Mouse (Mus musculus) megakaryocyte-erythroid progenitor cell, adult 5-6 weeks (primary cell): ENCODE data around the gene Prx. TPM values are rescaled to one million over a fixed set of nuclear protein-coding genes. Genes with fewer than 3 reads are reported as not detected.

Experiments
- ATAC-seq: replicated peaks from 2 replicates; pipeline ENCODE4 v1.8.0; 2016; ENCODE audit warnings: mild to moderate bottlenecking, inconsistent platforms; ENCODE audit not compliant: severe bottlenecking, poor library complexity, low FRiP score, low TSS enrichment
- total RNA-seq, 2 experiments: library from RNA; stranded (forward) in 1 of 2; stranded (reverse) in 1 of 2; fragments of 200-1000, 215-1000 nt in 1 of 2; fragments of >200 nt in 1 of 2; fragmentation: Nextera tagmentation in 1 of 2; gene quantifications; 2 replicates each; pipeline ENCODE4 v1.2.3; 2014 to 2017

The Prx gene
- total RNA-seq, 2 experiments from 2014 or later: 1.3 to 1.9 TPM

DNA sequence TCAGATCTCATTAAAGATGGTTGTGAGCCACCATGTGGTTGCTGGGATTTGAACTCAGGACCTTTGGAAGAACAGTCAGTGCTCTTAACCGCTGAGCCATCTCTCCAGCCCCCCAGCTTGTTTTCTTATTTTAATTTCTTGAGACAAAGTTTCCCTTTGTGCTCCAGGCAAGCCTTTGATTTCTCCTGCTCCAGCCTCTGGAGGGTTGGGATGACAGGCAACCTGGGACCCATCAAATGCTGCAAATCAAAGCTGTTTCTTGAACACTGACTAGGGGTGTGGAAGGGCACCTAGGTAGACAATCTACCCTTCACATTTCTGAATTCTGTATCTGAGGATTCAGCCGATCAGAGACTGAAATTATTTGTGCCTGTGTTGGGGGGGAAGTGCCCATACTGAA lies 11.7 kb downstream of the Prx start:
- ATAC-seq: no peak

DNA sequence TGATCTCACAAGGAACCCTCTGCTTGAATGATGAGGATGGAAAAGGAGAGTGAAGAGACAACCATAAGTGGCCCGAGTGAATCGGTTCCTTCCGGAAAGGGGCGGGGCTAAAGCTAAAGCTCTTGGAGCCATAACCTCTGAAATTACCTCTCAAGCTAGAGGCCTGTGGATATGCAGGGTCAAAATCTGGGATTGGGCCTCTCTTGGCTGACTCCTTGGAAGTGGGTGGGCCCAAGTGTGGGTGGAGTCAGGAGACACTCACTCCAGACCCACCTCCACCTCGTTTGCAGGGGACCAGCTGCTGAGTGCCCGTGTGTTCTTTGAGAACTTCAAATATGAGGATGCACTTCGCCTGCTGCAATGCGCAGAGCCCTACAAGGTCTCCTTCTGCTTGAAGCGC lies 15.8 kb downstream of the Prx start:
- no peak for ATAC-seq

DNA sequence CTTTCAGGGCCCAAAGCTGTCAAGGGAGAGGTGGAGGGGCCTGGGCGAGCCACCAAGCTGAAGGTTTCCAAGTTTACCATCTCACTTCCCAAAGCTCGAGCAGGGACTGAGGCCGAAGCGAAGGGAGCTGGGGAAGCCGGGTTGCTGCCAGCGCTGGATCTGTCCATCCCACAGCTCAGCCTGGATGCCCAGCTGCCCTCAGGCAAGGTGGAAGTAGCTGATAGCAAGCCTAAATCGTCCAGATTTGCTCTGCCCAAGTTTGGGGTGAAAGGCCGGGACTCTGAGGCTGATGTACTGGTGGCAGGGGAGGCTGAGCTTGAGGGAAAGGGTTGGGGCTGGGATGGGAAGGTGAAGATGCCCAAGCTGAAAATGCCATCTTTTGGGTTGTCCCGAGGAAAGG lies 19.2 kb downstream of the Prx start:
- no peak for ATAC-seq

DNA sequence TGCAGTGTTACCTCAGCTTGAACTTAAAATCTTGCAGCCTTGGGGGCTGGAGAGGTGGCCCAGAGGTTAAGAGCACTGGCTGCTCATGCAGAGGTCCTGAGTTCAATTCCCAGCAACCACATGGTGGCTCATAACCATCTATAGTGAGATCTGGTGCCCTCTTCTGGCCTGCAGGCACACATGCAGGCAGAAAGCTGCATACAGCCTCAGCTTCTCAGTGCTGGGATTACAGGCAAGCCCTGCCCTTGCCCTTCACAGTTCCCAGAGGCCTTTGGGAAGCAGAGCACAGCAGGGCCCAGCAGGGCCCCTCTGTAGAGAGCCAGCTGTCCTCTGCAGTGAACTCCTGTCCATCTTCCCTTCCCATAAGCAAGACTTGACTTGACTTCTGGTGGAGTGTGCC lies 21.0 kb downstream of the Prx start:
- no peak for ATAC-seq

DNA sequence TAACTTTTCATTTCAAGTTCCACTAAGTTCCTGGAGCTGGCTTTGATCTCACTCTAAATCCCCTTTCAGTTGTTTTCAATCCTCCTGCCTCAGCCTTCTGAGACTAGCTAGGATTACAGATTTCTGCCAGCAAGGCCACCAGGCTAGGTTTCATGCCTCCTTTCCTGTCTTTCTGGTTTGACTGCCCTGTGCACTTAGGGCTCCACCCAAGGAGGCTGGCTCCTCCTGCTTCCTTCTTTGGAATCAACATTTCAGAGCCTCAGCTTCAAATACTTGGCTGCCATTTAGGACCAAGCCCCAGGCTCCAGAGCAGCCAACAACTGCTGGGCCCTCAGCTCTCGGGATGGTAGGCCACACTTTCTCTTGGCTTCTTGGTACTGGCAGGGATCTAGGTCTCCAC lies 21.5 kb downstream of the Prx start:
- ATAC-seq: no peak

DNA sequence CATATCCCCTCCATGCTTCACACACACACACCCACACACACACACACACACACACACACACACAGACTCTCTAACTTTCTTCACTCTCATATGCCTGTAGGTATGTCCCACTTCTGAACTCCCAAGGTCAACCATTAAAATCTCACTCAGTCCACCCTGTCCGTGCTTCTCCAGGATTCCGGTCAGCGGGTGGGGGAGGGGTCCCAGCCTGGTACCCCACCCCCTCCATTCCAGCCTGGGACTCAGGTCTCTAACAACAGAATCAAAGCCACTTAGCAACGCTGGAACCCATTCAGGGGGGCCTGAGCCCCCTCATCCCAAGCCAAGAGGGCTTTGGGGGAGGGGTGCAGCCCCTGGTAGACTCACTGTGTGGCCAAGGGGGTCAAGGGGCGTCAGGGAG lies 23.8 kb downstream of the Prx start, which contains the start of gene Hipk4:
TSS of gene Hipk4 (plus strand) at position 301 of the 400 bp plus-strand sequence.
- no peak for ATAC-seq

DNA sequence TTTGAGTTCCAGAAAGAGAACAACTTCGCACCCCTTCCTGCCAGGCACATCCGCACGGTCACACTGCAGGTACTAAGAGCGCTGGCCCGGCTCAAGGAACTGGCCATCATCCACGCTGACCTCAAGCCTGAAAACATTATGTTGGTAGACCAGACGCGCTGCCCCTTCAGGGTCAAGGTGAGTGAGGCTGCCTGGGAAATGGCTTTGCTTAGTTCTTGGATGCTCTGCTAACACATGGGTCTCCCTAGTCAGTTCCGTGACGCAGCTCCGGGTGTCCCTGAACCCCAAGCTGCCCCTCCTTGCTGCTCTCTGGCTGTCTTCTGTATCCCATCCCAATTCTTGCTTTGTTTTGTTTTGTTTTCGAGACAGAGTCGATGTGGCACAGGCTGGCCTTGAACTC lies 24.7 kb downstream of the Prx start:
- ATAC-seq: no peak

DNA sequence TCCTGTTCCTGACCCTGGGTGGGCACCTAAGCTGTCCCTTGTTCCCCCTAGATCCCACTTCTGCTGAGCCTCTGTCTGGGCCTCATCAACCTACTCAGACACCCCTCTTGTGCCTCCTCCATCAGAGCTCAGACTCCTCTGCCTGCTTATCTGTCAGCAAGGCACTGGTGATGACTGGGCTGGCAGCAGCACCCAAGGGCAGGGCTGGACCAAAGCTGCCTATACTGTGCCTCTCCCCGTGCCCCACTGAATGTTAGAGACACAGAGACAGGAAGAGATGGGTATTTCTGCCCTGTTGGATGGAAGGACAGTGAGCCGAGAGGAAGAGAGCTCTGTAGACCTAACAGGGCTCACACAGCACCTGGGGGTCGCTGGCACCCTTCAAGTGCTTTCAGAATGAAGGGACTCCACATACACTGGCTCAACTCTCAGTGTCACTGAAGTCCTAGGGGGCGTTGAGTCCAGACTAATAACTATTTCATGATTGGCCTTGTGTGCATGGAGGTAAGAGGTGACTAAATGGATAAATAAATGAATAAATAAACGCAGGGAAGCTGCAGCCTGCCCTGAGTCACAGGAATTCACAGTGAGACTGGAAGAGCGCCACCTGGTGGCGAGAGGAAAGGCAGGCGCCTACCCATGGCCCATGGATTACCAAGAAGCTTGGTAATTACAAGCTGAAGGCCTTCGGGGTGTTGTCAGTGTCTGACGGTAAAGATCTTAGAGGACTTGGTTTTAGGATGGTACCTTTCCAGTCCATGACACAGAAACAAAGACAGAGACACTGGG lies 27.1 kb downstream of the Prx start:
- ATAC-seq: peak; percentile 82

DNA sequence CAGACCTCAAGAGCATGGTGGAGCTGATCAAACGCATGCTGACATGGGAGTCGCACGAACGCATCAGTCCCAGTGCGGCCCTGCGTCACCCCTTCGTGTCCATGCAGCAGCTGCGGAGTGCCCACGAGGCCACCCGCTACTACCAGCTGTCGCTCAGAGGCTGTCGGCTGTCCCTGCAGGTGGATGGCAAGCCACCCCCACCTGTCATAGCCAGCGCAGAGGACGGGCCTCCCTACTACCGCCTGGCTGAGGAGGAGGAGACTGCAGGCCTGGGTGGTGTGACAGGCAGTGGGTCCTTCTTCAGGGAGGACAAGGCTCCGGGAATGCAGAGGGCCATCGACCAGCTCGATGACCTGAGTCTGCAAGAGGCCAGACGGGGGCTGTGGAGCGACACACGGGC lies 29.9 kb downstream of the Prx start:
- ATAC-seq: no peak

DNA sequence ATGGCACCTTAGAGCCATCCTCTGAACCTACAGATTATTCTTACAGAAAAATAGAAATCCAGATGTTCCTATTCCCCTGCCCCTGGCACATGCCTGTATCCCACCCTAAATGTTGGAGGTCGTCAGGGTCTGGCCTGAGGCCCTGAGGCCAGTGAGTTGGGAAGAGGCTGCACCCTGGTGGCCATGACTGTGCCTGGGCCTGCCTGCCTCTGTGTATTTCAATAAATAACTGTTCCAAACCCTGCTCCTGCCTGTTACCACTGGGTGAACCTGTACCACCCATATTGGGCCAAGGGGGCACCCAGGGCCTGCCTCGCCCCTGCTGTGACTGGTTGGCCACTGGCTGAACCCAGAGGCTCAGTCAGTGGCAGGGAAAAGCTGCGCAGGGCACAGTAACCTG lies 31.8 kb downstream of the Prx start:
- no peak for ATAC-seq

DNA sequence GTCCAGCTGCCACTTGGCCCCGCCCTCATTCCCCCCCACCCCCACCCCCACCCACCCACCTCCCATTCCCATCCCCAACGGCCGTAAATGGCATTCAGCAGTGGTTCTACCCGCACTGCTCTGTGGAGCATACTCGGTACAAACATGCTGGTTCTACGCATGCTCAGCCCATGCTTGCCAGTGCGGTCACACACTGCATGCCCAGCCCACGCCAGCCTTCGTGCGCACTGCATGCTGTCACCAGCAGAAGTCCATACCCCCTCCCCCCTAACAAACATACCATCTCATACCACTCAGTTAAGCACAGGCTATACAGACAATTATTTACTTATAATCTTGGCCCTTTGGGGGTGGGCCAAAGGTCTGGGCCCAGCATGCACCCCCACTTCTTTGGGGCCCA lies 32.6 kb downstream of the Prx start:
- ATAC-seq: no peak

DNA sequence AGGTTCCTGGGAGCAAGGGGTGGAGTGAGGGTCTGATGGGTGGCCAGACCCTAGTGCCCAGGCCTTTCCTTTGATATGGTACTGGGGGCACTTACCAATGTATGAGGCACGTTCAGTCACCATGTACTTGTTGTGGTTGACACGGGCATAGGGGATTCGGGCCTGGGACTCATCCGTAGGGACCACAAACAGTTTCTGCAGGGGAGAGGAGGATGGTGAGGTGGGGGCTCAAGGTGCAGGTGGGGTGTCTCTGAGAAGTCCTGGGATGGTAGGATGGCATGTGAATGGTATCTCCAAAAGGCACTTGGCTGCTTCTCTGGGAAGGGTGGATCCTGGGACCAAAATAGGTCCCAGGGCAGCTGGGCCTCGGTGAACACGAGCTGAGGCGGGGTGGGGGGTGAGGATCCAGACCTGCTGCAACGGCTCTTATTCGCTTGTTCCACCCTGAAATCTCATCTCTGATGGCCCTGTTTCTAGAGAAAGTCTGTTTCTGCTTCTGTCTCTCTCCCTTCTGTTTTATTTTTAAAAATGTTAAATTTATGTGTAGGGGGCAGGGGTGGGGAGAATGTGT lies 33.4 kb downstream of the Prx start:
- no peak for ATAC-seq

DNA sequence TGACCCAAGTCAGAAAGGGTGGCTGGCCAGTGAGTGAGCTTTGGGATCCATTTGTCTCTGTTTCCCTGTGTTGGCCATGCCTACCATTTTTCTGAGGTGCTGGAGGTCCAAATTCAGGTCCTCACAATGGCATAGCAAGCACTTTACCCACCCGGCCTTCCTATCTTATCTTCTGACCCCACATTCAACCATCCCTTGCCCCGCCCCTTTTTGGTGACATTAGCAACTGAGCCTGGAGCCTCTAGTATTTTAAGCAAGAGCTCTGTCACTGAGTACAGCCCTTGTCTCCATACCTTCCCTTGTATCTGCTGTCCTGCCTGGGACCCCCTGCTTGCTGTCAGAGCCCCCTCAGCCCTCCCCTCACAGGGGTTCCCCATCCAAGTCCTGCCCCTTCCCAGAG lies 36.3 kb downstream of the Prx start:
- peak; percentile 78 for ATAC-seq

DNA sequence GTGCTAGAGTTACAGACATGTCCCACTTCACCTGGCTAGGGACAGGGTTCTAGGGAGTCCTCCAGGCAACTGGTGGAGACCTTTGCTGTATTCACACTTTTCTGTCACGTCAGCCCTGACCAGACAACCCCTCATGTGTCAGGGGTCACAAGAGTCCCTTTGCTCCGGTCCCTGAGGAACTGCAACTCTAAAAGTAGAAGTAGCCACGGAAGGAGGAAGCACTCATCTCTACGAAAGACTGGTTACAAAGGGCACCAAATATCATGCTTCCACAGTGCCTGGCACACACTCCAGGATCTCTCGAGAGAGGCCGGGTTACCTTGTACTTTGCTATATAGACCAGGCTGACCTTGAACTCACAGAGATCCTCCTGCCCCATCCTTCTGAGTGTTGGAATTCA lies 37.5 kb downstream of the Prx start:
- no peak for ATAC-seq

DNA sequence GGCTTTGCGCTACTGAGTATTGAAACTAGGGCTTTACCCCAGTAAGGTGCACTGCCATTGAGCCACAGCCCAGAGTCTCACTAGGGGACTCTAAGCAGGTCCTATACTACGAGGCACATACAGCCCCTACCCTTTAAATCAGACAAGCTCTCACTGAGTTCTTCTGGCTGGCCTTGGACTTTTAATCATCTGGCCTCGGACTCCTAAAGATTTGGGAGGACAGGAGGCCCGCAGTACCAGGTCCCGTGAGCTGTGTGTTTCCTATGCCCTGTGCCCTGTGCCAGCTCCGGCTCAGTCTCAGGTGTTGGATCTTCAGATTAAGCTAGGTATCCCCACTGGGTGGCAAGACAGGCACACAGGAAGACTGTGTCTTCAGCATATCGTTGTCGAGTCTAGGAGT lies 38.9 kb downstream of the Prx start:
- no peak for ATAC-seq

DNA sequence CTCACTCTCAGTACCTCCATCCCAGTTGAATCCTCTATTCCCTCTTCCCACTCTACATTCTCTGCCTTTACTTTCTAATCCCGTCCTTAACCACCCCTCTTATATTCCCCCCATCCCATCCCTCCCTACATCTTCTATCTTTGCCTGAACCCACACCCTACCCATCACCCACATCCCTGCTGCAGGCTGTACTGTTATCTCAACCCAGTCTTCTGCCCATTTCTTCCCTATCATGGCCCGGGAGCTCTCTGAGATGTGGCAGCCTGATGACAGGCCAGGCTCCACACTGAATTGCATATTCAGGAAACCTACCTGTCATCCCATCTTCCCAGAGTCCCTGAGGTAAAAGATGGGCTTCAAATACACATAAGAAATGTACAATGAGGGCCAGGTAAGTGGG lies 39.7 kb downstream of the Prx start:
- ATAC-seq: no peak

DNA sequence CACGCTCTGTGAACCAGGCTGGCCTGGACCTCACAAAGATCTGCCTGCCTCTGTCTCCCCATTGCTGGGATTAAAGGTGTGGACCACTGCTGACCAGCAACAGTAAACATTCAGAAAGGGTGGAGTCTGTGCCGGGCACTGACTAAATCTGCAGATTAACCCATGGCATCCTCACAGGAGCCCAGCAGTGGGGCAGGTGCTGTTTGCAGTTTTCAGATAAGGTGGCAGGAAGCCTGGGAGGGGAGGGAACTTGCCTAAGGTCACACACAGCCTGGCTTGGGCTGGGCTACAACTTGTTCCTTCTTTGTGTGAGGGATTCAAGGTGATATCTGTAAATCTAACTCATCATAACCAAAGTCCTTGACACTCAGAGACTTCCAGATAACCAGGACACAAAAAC lies 41.4 kb downstream of the Prx start:
- peak; percentile 57 for ATAC-seq

DNA sequence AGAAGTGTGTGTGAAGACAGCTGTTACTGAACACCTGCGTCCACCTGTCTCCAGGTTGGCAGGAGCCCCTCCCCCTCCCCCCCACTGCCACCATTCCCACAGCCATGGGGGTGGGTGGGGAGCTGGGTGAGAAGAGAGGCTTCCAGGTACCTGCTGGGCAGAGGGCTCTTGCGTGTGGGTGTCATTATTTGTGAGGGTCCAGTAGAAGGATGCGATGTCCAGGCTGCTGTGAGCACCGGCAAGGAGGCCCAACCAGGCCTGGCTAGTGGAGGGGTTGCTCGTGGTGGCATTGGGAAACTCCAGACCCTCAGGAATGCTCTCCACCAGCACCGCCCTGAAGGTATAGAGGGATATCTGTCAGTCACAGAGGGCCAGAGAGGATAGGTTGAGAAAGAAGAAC lies 41.8 kb downstream of the Prx start:
- ATAC-seq: no peak

DNA sequence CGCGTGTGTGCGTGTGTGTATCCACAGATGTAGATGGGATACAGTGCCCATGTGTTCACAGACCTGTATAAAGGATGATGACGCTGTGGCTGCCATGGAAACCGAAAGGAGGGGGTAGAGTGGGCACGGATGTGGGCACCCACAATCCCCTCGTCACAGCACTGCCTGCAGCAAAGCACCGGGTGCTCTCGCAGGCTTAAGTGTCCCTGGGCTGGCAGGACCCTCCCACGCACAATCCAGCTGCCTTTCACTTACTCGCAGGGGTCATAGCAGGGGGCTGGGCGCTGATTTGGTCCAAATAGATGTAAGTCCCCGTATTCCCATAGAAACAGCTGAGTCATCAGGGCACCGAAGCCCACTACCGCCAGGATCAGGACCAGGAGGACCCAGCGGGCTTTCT lies 42.3 kb downstream of the Prx start:
- ATAC-seq: peak; percentile 47

DNA sequence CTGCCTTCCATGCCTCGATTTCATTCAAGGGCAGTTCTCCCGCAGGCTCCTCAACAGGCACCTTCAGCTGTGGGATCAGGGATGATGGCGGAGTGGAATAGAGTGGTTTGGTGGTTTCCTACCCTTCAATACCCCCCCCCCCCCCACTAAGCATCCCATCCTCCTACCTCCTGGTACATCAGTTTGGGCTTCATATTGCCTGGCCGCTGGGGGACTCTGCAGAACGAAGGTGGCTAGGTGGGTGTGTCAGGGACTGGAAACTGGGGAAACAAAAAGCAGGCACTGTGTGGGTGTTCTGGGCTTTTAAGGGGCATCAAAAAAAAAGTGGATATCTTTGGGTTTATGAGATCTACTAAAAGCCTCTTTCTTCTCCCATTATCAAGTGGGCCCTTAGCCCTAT lies 42.8 kb downstream of the Prx start:
- ATAC-seq: no peak

DNA sequence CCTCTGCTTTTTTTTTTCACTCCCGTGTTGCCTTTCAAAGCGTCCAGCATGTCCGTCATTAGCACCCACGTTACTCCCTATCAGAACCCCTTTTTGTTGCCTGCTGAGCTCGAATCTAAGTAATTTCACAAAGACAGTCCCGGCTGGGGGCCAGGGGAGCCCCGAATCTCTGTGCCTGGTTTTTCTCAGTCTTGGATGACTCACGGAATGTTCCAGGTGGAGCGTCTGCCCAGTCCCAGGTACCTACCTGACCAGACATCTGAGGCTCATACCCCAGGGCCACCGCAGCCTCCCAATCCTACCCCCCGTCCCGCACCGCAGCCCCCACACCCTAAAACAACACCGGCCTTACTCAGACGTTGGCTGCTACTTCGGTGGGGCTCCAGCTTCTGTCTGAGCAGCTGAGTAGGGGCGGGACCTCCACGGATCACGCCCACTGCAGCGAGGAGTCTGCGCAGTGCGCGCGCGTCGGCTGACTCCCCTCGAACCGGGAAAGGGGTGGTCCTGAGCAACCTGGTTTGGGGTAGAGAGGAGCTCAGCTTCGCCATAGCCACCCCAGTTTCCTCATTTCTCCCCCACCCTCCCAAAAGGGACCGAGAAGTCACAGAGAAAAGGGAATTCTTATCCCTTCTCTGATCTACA lies 43.4 kb downstream of the Prx start:
- peak; percentile 80 for ATAC-seq
